Mouse (Mus musculus): ENCODE data around the gene Olfr275. TPM values are rescaled to one million over a fixed set of nuclear protein-coding genes. Genes with fewer than 3 reads are reported as not detected.
A peak's percentile ranks its signal among the peaks of the same experiment; 100 is the strongest.
"Not testable (repeated sequence)": the region's sequence is repeated elsewhere in the genome, so short reads cannot be mapped to it uniquely, and the experiment has no call there.

Gene Olfr275
- not detected in 2 replicates for polyA plus RNA-seq (2014; fragmentation: Nextera tagmentation; extraction: Ambion mirVana)

DNA sequence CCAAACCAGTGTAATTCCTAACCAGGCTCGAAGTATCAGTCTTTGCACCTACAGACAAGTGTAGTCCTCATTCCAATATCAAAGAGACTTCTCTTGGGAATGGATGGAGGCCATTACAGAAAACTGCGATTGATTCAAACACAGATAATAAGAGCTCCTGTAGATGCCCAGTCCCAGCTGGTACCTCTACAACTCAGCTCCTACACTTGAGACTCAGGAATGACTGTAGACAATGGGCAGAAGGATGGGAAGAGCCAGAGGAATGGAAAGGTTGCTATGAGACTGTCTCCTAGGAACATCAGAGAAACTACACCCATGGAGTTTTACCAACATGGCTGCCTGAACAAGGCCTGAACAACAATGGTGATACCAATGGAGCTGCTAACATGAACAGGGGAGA, at the start of gene Olfr275:
Olfr275 (plus strand) TSS at position 301 of the 400 bp plus-strand sequence.
- Histone ChIP-seq H3K27me3 (ENCODE audit: control insufficient read depth, insufficient read depth, low read length) (no peaks in the 10 kb centered on the region), H3K36me3 (ENCODE audit: control insufficient read depth, insufficient read depth, low read length) (no peaks in the 10 kb centered on the region), H3K4me1 (ENCODE audit: control insufficient read depth, insufficient read depth, low read length) (no peaks in the 10 kb centered on the region), H3K4me3 (ENCODE audit: low read length) (no peak within 1 kb of the TSS), H3K9ac (ENCODE audit: low read depth, low read length) (no peak within 1 kb of the TSS), H3K27ac (ENCODE audit: low read depth, low read length) (no peak within 1 kb of the TSS), H3K4me2 (replicated peaks; ENCODE audit: low read depth, low read length) (no peak within 1 kb of the TSS), H3K9me3 (ENCODE audit: control insufficient read depth, low read length) (no peaks in the 10 kb centered on the region)
- 90% methylated on average over 2 of the region's 2 CpGs for WGBS
- no peak for ATAC-seq (ENCODE audit: low FRiP score, low TSS enrichment)

DNA sequence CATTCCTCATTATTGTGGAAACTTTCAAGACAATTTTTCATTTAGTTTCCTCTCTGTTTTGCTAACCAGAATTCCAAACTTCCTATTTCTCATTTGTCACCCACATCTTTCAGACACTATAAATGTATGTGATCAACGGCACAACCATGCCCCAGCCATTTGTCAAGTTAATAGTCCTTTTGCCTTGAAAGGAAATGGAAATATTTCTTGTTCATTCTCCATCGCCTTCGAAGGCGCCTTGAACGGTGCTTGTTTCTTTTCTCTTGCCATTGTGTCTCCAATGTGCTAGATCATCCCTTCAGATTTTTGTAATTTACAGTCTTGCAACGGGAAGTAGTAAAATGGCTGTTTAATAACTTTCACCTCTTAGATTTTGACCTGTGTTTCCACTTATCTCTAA, 48.8 kb upstream of the Olfr275 start:
- no peaks in the 10 kb centered on the region for H3K9me3 ChIP-seq (ENCODE audit: control insufficient read depth, low read length)
- no peak overlapping the region for H3K27ac ChIP-seq (ENCODE audit: low read depth, low read length)
- WGBS, result 32% methylated on average over 6 of the region's 6 CpGs
- peak; percentile 82; the same call in 1 of the 2 replicates for ATAC-seq (ENCODE audit: low FRiP score, low TSS enrichment)
- no peaks in the 10 kb centered on the region for H3K36me3 ChIP-seq (ENCODE audit: control insufficient read depth, insufficient read depth, low read length)
- no peaks in the 10 kb centered on the region for H3K27me3 ChIP-seq (ENCODE audit: control insufficient read depth, insufficient read depth, low read length)
- H3K4me3 ChIP-seq (ENCODE audit: low read length), result no peak overlapping the region
- H3K4me1 ChIP-seq (ENCODE audit: control insufficient read depth, insufficient read depth, low read length), result no peaks in the 10 kb centered on the region
- no peak overlapping the region for H3K9ac ChIP-seq (ENCODE audit: low read depth, low read length)
- no peak overlapping the region for H3K4me2 ChIP-seq (replicated peaks; ENCODE audit: low read depth, low read length)

DNA sequence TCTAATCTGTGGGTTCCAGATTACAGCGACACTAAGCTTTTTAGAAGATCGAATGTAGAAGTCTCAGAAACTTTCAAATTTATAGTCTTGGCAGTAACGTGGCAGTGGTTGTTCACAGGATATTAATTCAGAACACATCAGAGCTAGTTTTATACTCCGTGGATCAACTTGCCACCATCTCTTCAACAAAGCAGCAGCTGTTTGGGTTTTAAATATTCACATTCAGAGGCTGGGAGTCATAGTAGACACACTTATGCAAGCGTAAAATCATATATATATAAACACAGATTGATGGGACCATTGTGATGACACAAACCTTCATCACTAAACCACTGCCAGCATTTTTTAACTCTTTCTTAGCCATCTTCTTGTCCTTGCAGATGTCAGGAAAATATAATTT, 42.2 kb upstream of the Olfr275 start:
- no peak for ATAC-seq (ENCODE audit: low FRiP score, low TSS enrichment)
- no peaks in the 10 kb centered on the region for H3K4me1 ChIP-seq (ENCODE audit: control insufficient read depth, insufficient read depth, low read length)
- H3K9ac ChIP-seq (ENCODE audit: low read depth, low read length), result no peak overlapping the region
- H3K27ac ChIP-seq (ENCODE audit: low read depth, low read length), result no peak overlapping the region
- WGBS, result 62% methylated on average over 5 of the region's 5 CpGs
- no peaks in the 10 kb centered on the region for H3K36me3 ChIP-seq (ENCODE audit: control insufficient read depth, insufficient read depth, low read length)
- no peak overlapping the region for H3K4me2 ChIP-seq (replicated peaks; ENCODE audit: low read depth, low read length)
- no peaks in the 10 kb centered on the region for H3K27me3 ChIP-seq (ENCODE audit: control insufficient read depth, insufficient read depth, low read length)
- H3K4me3 ChIP-seq (ENCODE audit: low read length), result no peak overlapping the region
- no peaks in the 10 kb centered on the region for H3K9me3 ChIP-seq (ENCODE audit: control insufficient read depth, low read length)

DNA sequence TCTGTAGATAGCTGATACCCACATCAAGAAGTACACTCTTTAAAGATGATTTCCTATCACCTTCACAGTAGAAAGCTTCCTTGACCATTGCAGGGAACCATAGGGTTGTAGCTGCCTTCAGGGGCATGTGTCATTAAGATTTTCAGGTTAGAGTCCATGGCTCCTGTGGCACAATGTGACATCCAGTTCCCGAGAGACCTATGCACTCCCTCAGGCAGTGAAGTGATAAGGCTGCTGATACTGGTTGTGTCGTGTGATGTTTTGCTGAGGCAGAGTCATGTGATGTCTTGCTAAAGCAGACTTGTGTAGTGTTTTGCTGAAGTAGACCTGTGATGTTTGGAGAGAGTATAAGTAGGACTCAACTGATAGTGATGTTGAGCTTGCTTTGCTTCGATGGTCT, 14.4 kb upstream of the Olfr275 start:
- no peak for ATAC-seq (ENCODE audit: low FRiP score, low TSS enrichment)
- 83% methylated on average over 3 of the region's 3 CpGs for WGBS

DNA sequence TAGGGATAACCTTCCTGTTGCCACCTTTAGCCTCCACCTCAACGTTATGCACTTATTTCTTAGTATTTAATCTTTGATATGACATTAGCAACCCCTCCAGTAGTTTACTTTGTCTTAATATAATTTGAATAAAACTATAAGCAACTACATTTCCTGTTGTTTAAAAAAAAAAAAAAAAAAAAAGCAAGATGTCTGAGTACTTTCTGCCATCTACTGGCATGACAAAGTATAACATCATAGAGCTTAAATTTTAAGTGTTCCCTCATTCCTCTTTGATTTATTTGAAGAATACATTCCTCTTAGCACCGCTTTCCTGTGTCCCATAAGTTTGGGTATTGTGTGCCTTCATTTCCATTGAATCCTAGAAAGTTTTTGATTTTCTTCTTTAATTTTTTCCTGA, 2.5 kb upstream of the Olfr275 start:
- ATAC-seq (ENCODE audit: low FRiP score, low TSS enrichment), result no peak
- Histone ChIP-seq H3K4me1 (ENCODE audit: control insufficient read depth, insufficient read depth, low read length) (no peaks in the 10 kb centered on the region), H3K9ac (ENCODE audit: low read depth, low read length) (no peak overlapping the region), H3K4me2 (replicated peaks; ENCODE audit: low read depth, low read length) (no peak overlapping the region), H3K27me3 (ENCODE audit: control insufficient read depth, insufficient read depth, low read length) (no peaks in the 10 kb centered on the region), H3K27ac (ENCODE audit: low read depth, low read length) (no peak overlapping the region), H3K36me3 (ENCODE audit: control insufficient read depth, insufficient read depth, low read length) (no peaks in the 10 kb centered on the region), H3K4me3 (ENCODE audit: low read length) (no peak overlapping the region), H3K9me3 (ENCODE audit: control insufficient read depth, low read length) (no peaks in the 10 kb centered on the region)
- 27% methylated on average over 2 of the region's 2 CpGs for WGBS

More for the DNA sequence above, 14.4 kb upstream of the Olfr275 start:
- H3K36me3 ChIP-seq (ENCODE audit: control insufficient read depth, insufficient read depth, low read length), result no peaks in the 10 kb centered on the region
- H3K9me3 ChIP-seq (ENCODE audit: control insufficient read depth, low read length), result no peaks in the 10 kb centered on the region
- H3K27me3 ChIP-seq (ENCODE audit: control insufficient read depth, insufficient read depth, low read length), result no peaks in the 10 kb centered on the region
- H3K9ac ChIP-seq (ENCODE audit: low read depth, low read length), result no peak overlapping the region
- H3K4me3 ChIP-seq (ENCODE audit: low read length), result no peak overlapping the region
- H3K4me1 ChIP-seq (ENCODE audit: control insufficient read depth, insufficient read depth, low read length), result no peaks in the 10 kb centered on the region
- H3K27ac ChIP-seq (ENCODE audit: low read depth, low read length), result no peak overlapping the region
- no peak overlapping the region for H3K4me2 ChIP-seq (replicated peaks; ENCODE audit: low read depth, low read length)

DNA sequence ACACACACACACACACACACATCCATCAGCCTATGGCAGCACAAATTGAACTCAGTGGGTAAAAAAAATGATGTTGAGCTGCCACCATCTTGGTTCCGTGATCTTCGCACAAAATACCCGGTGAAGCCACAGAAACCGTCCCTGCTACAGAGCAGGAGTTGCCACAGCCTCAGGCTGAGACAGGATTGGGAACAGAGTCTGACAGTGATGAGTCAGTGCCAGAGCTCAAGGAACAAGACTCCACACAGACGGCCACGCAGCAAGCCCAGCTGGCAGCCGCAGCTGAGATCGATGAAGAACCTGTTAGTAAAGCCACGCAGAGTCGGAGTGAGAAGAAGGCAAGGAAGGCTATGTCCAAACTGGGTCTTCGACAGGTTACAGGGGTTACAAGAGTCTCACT, 7.0 kb downstream of the Olfr275 start:
- no peaks in the 10 kb centered on the region for H3K4me1 ChIP-seq (ENCODE audit: control insufficient read depth, insufficient read depth, low read length)
- no peak for ATAC-seq (ENCODE audit: low FRiP score, low TSS enrichment)
- H3K9me3 ChIP-seq (ENCODE audit: control insufficient read depth, low read length), result no peaks in the 10 kb centered on the region
- 97% methylated on average over 11 of the region's 11 CpGs for WGBS
- H3K36me3 ChIP-seq (ENCODE audit: control insufficient read depth, insufficient read depth, low read length), result no peaks in the 10 kb centered on the region
- H3K9ac ChIP-seq (ENCODE audit: low read depth, low read length), result no peak overlapping the region
- H3K27me3 ChIP-seq (ENCODE audit: control insufficient read depth, insufficient read depth, low read length), result no peaks in the 10 kb centered on the region
- H3K27ac ChIP-seq (ENCODE audit: low read depth, low read length), result no peak overlapping the region
- H3K4me3 ChIP-seq (ENCODE audit: low read length), result no peak overlapping the region
- no peak overlapping the region for H3K4me2 ChIP-seq (replicated peaks; ENCODE audit: low read depth, low read length)

DNA sequence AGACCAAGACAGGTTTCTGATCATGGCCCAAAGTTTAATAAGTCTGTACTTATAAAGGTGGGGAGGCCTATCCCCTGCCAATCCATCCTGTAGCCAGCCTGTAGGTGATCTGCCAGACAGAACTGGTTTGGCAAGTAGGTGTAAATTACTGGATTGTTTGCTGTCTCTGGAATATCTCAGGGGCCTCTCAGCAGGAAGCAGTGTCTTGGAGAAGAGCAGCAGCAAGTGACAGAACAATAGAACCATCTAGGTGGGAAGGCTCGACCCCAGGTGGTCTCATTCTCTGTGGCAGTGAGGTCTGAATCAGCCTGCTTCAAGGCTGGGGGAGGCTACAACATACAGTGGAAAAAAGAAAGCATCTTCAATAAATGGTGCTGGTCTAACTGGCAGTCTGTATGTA, 31.0 kb downstream of the Olfr275 start:
- H3K27me3 ChIP-seq (ENCODE audit: control insufficient read depth, insufficient read depth, low read length); H3K27ac ChIP-seq (ENCODE audit: low read depth, low read length); H3K9me3 ChIP-seq (ENCODE audit: control insufficient read depth, low read length); H3K4me2 ChIP-seq (replicated peaks; ENCODE audit: low read depth, low read length); H3K9ac ChIP-seq (ENCODE audit: low read depth, low read length); ATAC-seq (ENCODE audit: low FRiP score, low TSS enrichment); H3K4me1 ChIP-seq (ENCODE audit: control insufficient read depth, insufficient read depth, low read length); H3K4me3 ChIP-seq (ENCODE audit: low read length); H3K36me3 ChIP-seq (ENCODE audit: control insufficient read depth, insufficient read depth, low read length): not testable (repeated sequence)
- WGBS, result 10% methylated on average over 1 of the region's 1 CpGs

DNA sequence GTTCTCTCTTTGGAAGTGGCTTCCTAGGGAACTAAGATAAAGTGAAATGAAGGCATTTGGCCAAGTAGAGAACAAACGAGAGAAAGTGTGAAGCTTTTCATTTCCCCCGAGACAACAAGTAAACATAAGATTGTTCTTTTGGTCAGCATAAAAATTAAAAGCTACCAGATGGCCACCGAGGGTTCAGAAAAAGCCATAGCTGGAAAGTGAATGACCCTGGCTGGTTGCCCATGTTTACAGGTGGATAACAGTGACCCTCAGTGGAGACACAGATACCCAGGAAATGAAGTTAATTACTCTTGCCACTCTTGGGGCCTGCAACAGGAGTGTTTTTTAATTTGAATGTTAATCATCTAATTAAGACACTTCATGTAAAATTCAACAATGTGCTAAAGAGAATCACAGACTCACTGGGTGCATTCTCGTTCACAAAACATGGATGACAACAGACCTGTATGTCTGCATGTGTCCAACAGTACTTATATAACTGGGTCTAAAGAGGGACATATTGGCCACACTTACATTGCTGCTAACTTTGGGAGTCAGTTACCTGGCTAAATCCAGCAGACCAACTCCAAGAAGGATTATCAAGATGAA, 34.7 kb downstream of the Olfr275 start:
- no peaks in the 10 kb centered on the region for H3K4me1 ChIP-seq (ENCODE audit: control insufficient read depth, insufficient read depth, low read length)
- no peak overlapping the region for H3K9ac ChIP-seq (ENCODE audit: low read depth, low read length)
- 58% methylated on average over 4 of the region's 4 CpGs for WGBS
- H3K27me3 ChIP-seq (ENCODE audit: control insufficient read depth, insufficient read depth, low read length), result no peaks in the 10 kb centered on the region
- H3K4me3 ChIP-seq (ENCODE audit: low read length), result no peak overlapping the region
- H3K27ac ChIP-seq (ENCODE audit: low read depth, low read length), result no peak overlapping the region
- H3K36me3 ChIP-seq (ENCODE audit: control insufficient read depth, insufficient read depth, low read length), result no peaks in the 10 kb centered on the region
- H3K4me2 ChIP-seq (replicated peaks; ENCODE audit: low read depth, low read length), result no peak overlapping the region
- no peak for ATAC-seq (ENCODE audit: low FRiP score, low TSS enrichment)
- no peaks in the 10 kb centered on the region for H3K9me3 ChIP-seq (ENCODE audit: control insufficient read depth, low read length)

DNA sequence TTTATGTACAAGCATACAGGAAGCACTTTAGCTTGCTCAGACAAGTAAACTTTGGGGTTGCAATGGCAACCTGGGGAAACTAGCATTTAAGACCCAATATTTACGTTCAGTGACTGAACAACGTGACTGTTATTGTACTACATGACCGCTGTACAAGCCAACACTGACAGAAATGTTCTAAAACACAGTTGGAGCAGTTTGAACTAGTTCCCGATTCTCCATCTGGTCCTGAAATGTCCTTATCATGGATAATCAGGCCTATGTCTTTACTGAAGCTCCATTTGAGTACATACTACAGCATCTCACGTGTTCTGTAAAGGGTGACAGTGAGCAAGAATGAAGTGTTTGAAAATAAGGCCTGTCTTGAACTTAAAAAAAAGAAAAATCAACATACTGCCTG, 35.3 kb downstream of the Olfr275 start:
- Histone ChIP-seq H3K27me3 (ENCODE audit: control insufficient read depth, insufficient read depth, low read length) (no peaks in the 10 kb centered on the region), H3K4me2 (replicated peaks; ENCODE audit: low read depth, low read length) (no peak overlapping the region), H3K4me1 (ENCODE audit: control insufficient read depth, insufficient read depth, low read length) (no peaks in the 10 kb centered on the region), H3K27ac (ENCODE audit: low read depth, low read length) (no peak overlapping the region), H3K9me3 (ENCODE audit: control insufficient read depth, low read length) (no peaks in the 10 kb centered on the region), H3K36me3 (ENCODE audit: control insufficient read depth, insufficient read depth, low read length) (no peaks in the 10 kb centered on the region), H3K4me3 (ENCODE audit: low read length) (no peak overlapping the region), H3K9ac (ENCODE audit: low read depth, low read length) (no peak overlapping the region)
- WGBS, result 84% methylated on average over 5 of the region's 5 CpGs
- no peak for ATAC-seq (ENCODE audit: low FRiP score, low TSS enrichment)
